Mouse (Mus musculus): Measurements from ENCODE around the gene Glo1. TPM values are rescaled to one million over a fixed set of nuclear protein-coding genes. Genes with fewer than 3 reads are reported as not detected.

Glo1 gene
- total RNA-seq (2023) = 66.3 TPM

GRCm38 (mm10) chr17:30626719-30627118, at the start of gene Glo1:
TSS of gene Glo1 (minus strand) at chr17:30626871.

DNA sequence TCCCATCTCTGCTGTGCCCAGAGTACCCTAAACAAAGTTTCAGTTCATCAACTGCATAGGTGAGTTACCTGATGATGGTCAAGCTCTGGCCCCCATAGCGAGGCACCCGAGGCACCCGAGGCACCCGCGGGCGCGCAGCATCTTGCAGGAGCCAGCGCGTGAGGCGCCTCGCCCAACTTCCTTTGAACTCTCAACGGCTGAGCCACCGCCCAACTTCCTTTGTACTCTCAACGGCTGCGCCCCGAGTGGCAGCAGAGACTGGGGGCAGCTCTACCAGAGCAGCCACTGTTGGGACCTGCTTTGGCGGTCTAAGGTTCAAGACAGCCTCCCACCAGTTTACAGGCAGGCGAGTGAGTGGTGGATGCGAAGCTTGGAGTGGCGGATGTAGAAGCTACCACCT, 2.5 kb downstream of the Glo1 start, which contains the start of gene Dnah8:
Dnah8 (plus strand) TSS at position 223 of the 400 bp plus-strand sequence.

GRCm38 (mm10) chr17:30575941-30576773, 50.5 kb downstream of the Glo1 start, which contains the start of gene Btbd9:
TSS of gene Btbd9 (minus strand) at chr17:30576488.

Other genes starting within 250 kb of the Glo1 start
- 57.8 TPM for gene Btbd9, start 50.4 kb downstream of the Glo1 start, total RNA-seq (2023)
- gene Dnah8, start 2.5 kb downstream of the Glo1 start, total RNA-seq (2023) = 106 TPM